Mouse (Mus musculus): ENCODE measurements around the gene Ccnyl1.

The Ccnyl1 gene

GRCm38 (mm10) chr1:64705230-64705629 lies 15.0 kb downstream of the Ccnyl1 start:
- DNase-seq, result peak in 1 of 2 experiments; percentile 67

DNA sequence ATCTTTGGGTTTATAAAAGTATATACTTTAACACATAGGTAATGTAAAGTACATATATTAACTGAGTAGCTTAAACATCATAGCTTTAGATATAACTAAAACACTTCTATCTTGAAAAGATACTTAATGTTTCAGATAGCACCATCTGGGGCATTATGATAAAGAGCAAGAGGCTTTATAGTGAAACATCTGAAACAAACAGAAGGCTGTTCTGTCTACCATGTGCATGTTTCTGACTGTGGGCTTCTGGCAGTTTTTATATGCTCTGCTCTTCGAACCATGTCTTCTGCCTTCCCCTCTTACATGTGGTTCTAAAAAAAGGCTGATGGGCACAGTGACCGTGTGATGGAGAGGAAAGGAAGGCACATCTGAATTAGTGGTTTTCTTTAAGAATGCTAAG lies 16.4 kb downstream of the Ccnyl1 start:
- DNase-seq, result no peak

DNA sequence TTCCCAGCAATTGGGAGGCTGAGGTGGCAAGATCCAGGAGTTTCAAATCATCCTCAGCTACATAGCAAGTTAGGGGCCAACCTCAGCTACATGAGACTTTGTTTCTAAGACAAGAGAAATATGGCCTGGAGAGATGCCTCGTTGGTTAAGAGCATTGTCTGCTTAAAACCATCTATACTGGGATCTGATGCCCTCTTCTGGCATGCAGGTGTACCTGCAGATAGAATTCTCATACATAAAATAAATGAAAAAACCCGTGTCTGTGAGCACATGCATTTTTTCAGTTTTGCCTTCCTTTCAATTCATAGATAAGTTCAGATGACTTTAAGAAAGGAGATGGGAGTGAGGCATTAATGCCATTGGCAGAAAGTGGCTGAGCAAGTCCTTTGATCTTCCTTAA lies 19.6 kb downstream of the Ccnyl1 start:
- DNase-seq, result no peak

DNA sequence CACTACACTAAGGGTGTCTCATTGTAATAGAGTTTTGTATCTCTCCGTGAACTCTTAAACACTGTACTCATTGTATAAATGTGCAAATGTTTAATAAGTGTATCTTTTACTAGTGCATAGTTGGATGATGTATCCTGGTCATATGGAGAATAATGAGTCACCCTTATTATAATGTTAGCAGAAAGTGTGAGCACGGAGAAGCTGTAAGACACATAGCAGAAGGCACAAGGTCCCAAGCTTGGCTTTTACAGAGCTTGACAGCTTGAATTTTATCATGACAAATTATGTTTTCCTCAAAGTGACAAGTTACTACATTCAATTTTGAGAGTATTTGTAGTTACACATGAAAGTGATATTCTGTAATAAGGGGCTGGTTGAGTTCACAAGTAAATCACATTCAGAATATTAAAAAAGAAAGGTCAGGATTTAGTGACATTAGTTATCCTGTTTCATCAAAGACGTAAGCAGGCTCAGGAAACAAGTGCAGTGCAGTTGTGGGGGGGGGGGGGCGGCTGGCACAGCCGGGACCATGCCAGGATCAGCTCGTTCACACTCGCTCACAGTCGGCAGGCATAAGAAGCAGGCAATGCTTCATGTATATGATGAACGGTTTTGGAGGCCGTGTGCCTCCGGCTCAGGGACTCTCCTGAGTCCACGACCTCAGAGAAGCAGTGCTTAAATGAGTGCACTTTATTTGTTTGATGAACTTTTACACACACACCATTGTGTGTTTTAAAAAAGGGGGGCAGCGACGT lies 21.9 kb downstream of the Ccnyl1 start:
- no peak for DNase-seq

- no peak for DNase-seq
These were observed 25.2 kb downstream of the Ccnyl1 start for GRCm38 (mm10) chr1:64715458-64715857.

GRCm38 (mm10) chr1:64716589-64717304 lies 26.5 kb downstream of the Ccnyl1 start:
- no peak for DNase-seq

- peak; percentile 36 to 46 for DNase-seq
These were observed 27.2 kb downstream of the Ccnyl1 start for GRCm38 (mm10) chr1:64717504-64717903.

DNA sequence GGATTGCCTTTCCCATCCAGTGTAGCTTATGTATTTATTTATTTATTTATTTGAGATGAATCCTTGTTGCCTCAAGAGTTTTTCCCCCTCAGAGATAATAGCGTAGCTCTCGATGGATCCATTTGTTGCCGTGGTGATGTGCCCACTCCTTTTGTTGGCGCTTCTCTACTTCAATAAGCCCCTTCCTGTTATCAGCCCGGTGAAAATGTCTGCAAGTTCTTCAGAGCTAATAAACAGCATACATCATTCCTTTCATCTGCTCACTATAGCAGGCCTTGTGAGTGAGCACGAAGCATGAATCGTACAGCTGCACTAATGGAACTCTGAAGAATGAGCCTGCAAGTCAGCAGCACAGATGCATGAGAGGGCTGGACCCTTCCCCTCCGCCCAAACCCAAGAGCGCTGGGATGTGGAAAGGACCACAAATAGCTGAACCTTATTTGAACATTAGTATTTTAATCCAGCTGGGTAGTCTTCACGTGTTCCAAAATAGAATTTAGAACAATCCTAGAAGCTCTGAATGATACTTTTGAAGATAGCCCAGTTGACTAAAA lies 30.9 kb downstream of the Ccnyl1 start:
- no peak for DNase-seq

- no peak for DNase-seq
These were observed 39.8 kb downstream of the Ccnyl1 start for GRCm38 (mm10) chr1:64730046-64730445.

- no peak for DNase-seq
These were observed 41.2 kb downstream of the Ccnyl1 start for GRCm38 (mm10) chr1:64731341-64732020.

DNA sequence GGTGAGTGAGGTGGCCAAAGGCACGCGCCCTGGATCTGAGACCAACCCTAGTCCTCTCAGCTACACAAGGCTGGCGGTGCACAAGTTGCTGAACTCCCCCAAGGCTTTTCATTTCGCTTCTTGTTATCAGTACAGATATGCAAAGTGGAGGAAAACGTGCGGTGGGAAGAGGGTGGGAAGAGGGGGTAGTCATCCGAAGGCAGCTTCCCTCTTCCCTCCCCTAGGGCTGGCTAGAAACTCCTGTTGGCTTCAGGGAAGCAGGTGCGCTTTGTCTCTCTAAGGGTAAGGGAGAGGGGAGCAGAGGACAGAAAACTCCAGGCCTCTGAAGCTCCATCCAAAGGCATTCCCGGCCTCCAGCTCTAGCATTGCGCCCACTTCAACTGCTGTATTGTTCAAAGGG lies 41.9 kb downstream of the Ccnyl1 start:
- no peak for DNase-seq

- no peak for DNase-seq
These were observed 42.5 kb downstream of the Ccnyl1 start for GRCm38 (mm10) chr1:64732637-64733200.

GRCm38 (mm10) chr1:64733453-64734245 lies 43.4 kb downstream of the Ccnyl1 start:
- no peak for DNase-seq

DNA sequence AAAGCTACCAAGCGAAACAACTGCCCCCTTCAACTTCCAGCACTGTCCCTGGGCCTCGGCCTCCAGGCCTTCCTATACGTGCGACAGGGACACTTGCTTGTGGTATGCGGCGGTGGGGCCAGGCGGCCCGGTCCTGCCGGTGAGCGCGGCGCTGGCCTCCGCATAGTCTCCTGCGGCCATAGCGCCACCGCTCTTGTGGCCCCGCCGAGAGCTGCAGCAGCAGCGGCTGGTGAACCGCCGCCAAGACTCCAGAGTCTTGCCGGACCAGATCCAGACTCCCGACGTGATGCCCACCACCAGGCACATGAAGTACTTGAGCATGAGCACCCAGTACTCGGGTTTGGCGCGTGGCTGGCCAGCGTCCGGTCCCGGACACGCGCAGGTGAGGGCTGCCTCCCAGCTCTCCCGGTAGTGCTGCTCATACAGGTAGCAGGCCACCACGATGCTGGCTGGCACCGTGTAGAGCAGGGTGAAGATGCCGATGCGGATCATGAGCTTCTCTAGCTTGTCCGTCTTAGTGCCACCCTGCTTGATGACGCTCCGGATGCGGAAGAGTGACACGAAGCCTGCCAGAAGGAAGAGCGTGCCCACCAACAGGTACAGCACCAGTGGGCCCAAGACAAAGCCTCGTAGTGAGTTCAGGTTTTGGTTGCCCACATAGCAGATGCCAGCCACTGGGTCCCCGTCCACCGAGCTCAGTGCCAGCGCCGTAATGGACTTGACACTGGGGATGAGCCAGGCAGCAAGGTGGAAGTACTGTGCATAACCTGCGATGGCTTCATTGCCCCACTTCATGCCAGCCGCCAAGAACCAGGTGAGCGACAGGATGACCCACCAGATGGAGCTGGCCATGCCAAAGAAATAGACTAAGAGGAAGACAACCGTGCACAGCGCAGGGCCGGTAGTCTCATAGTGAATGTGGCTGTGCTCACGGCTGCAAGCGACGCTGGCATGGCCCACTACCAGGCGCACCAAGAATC lies 44.8 kb downstream of the Ccnyl1 start:
- peak; percentile 14 to 15 for DNase-seq

DNA sequence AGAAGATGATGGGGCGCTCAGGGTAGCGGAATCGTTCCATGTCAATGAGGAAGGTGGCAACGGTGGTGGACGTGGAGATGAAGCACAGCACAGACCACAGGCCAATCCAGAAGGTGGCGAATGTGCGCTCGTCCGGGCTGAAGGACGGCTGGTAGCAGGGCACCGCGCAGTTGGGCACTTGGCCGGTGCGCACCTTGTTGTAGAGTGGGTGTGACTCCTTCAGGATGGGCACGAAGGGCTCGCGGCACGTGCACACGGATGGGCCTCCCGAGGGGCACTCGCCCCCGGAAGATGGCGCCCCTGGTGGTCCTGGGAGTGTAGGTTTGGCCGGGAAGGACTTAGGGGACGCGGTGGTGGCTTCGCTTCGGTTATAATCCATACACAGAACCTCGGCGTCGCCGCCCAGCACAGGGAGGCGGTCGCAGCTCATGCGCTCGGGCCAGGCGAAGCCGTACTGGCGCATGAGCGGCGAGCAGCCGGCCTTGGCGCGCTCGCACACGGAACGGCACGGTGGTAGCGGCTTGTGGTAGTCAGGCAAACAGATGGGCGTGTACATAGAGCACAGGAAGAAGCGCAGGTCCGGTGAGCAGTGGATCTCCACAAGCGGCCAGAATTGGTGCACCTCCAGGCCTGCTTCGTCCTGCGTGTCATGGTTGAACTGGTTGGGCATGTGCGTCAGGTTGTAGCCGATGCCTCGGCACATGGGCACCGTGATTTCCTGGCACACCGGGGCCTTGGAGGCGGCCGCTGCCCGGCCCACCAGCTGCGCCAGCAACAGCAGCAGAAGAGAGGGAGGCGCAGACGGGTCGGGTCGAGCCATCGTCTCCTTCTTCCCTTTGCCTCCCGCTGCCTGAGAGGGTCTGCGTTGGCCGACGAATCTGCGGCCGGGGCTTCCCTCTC lies 45.8 kb downstream of the Ccnyl1 start:
- peak; percentile 29 to 43 for DNase-seq

DNA sequence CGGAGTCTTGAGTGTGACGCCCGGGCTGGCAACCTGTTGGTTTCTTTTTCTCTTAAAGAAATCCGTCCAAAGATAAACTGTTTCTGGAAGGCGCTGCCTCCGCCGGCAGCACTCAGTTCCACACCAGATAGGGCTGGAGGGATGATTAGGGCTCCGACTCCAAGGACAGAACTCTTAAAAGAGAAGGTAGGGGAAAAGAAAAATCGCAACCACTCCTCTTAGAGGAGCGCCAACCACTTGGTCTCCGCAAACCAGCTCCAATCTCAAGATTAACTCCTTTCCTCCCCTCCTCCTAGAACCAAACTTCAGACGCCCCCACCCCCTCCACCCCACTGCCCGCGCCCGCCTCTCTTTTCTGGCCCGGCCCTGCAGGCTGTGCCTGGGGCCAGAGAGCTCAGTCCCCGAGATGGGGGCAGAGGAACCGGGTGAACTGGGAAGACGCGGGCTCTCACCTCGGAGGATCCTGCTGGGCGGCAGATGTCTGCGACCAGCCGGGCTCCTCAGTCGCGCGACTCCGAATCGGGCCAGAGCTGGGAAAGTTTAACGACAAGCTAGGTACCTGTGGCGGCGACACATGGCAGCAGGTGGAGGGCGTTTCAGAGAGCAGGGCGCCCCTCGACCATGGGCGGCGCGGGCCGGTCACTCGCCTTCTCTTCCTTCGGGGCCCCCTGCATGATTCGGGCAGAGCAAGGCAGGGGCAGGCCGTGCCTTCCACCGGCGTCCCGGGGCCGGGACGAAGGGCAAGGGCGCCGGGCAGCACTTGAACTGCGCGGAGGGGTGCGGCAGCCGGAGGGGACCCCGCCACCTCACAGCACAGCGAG lies 46.6 kb downstream of the Ccnyl1 start:
- DNase-seq, result no peak

- DNase-seq, result peak; percentile 86 to 88
These were observed 47.4 kb downstream of the Ccnyl1 start, which contains the start of gene Fzd5 for GRCm38 (mm10) chr1:64737502-64738179. Gene Fzd5 (minus strand): TSS chr1:64737751.

DNA sequence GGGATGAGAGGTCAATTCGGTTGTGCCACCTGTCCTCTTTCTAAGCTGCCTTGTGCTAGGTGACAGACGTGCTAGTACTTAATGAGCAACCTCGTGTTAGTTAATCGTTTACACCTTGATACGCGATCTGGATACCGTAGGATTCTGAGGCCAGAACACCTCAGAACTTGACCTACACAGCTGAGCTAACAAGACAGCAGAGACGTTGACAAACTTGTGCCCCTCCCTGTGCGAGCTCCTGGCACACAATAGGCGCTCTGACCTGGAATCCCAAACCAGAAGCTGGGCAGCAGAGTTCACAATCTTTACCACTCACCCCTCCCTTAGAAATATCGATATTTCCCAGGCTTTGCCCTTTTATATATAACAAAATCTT lies 47.9 kb downstream of the Ccnyl1 start:
- no peak for DNase-seq

Measured in spleen, adult 18-20 months (tissue).